Mouse (Mus musculus) midbrain, embryonic 13.5 days (tissue): ENCODE data around the gene Tnfsf13. TPM values are rescaled to one million over a fixed set of nuclear protein-coding genes. Genes with fewer than 3 reads are reported as not detected.
"Not testable (repeated sequence)": the region's sequence is repeated elsewhere in the genome, so short reads cannot be mapped to it uniquely, and the experiment has no call there.

ENCODE experiments used
- ATAC-seq: fragments of 200-750 bp; cut with Nextera tagmentation; 2 replicates; pipeline ENCODE4 v1.8.0; 2017; ENCODE audit warnings: mild to moderate bottlenecking, moderate TSS enrichment, moderate library complexity
- H3K27ac ChIP-seq: fragments of 300-500 bp; sonication (generic); 2 replicates; pipeline ENCODE4 v1.5.1; 2015; ENCODE audit warnings: inconsistent platforms, mild to moderate bottlenecking, moderate library complexity
- H3K27me3 ChIP-seq: fragments of 300-500 bp; sonication (generic); 2 replicates; pipeline ENCODE4 v1.6.1; 2015; ENCODE audit warnings: mild to moderate bottlenecking, inconsistent platforms
- H3K36me3 ChIP-seq: fragments of 300-500 bp; sonication (generic); 2 replicates; pipeline ENCODE4 v1.6.1; 2015; ENCODE audit warnings: mild to moderate bottlenecking, inconsistent platforms
- H3K4me1 ChIP-seq: fragments of 300-500 bp; sonication (generic); replicated peaks from 2 replicates; pipeline ENCODE4 v1.6.1; 2015; ENCODE audit warnings: inconsistent platforms
- H3K4me2 ChIP-seq: fragments of 300-500 bp; sonication (generic); replicated peaks from 2 replicates; pipeline ENCODE4 v1.6.1; 2015; ENCODE audit warnings: moderate library complexity, mild to moderate bottlenecking, inconsistent platforms
- H3K4me3 ChIP-seq: fragments of 300-500 bp; sonication (generic); replicated peaks from 2 replicates; pipeline ENCODE4 v1.5.1; 2015; ENCODE audit warnings: mild to moderate bottlenecking, inconsistent platforms
- H3K9ac ChIP-seq: fragments of 300-500 bp; sonication (generic); replicated peaks from 2 replicates; pipeline ENCODE4 v1.6.1; 2015; ENCODE audit warnings: mild to moderate bottlenecking, inconsistent platforms
- H3K9me3 ChIP-seq: fragments of 300-500 bp; sonication (generic); 2 replicates; pipeline ENCODE4 v1.6.1; 2016; ENCODE audit warnings: mild to moderate bottlenecking, inconsistent platforms
- WGBS: fragments of 180-500 bp; shearing (Covaris S2); methylation state at CpG from one replicate; pipeline ENCODE4 v1.1.7; 2015; 5-methylcytosine and 5-hydroxymethylcytosine counted together
- polyA plus RNA-seq: library from polyadenylated mRNA; unstranded; fragments of >200 nt; fragmentation: Nextera tagmentation; extraction: Ambion mirVana; gene quantifications from 2 replicates; pipeline ENCODE4 v1.2.1, GENCODE M21; 2015

Tnfsf13 gene
- polyA plus RNA-seq: 0.36 TPM in 1 of 2 replicates, not detected in the other

DNA sequence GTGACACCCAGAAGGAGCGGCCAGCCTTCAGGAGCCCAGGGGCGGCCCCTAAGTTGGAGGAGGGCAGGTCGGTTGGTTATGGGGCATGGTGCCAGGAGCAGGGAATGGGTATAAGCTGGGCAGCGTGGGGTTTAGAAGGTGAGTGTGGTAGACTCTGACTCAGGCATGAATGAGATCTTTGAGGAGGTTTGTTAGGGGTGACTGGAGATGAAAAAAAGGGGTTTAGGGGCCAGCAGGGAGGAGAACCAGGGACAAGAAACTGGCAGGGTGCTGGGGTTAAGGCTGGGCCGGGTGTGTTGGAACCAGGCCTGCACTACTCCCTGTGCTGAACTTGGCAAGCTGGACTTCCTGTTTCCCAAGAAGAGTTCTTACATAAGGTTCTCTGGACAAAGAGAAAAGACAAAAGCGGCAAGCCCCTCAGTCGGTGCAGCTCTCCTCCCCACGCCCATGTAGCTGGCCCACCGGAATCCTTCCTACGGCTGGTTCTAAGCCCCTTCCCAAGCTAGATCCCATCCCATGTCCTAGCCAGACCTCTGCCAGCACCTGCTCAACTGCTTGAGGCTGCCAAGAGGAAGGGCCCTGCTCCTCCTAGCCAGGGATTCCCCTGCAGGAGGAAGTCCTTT lies at the start of gene Tnfsf13:
Tnfsf13 (minus strand) TSS at position 259 of the 623 bp plus-strand sequence.
- H3K9me3 ChIP-seq: no peaks in the 10 kb centered on the region
- ATAC-seq: no peak
- H3K9ac ChIP-seq: peak within 1 kb of the TSS; percentile 28; the same call in 1 of the 2 replicates
- H3K27ac ChIP-seq: no peak within 1 kb of the TSS
- peaks cover 13% of the 10 kb centered on the region; the same call in 1 of the 2 replicates for H3K27me3 ChIP-seq
- no peaks in the 10 kb centered on the region for H3K36me3 ChIP-seq
- no peak within 1 kb of the TSS for H3K4me2 ChIP-seq
- peaks cover 24% of the 10 kb centered on the region for H3K4me1 ChIP-seq
- no peak within 1 kb of the TSS for H3K4me3 ChIP-seq
- 55% methylated on average over 10 of the region's 10 CpGs for WGBS

DNA sequence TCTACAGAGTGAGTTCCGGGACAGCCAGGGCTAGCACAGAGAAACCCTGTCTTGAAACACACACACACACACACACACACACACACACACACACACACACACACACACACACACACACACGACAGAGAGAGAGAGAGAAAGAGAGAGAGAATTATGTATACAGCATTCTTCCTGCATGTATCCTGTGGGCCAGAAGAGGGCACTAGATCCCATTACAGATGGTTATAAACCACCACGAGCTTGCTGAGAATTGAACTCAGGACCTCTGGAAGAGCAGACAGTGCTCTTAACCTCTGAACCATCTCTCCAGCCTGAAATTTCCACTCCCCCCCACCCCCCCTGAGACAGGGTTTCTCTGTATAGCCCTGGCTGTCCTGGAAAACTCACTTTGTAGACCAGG lies 45.8 kb upstream of the Tnfsf13 start:
- not testable (repeated sequence) for H3K27me3 ChIP-seq, H3K4me2 ChIP-seq, H3K4me3 ChIP-seq, H3K4me1 ChIP-seq, H3K27ac ChIP-seq, H3K9me3 ChIP-seq, ATAC-seq, H3K9ac ChIP-seq
- 85% methylated on average over 1 of the region's 3 CpGs for WGBS
- H3K36me3 ChIP-seq: peaks cover 31% of the 10 kb centered on the region

DNA sequence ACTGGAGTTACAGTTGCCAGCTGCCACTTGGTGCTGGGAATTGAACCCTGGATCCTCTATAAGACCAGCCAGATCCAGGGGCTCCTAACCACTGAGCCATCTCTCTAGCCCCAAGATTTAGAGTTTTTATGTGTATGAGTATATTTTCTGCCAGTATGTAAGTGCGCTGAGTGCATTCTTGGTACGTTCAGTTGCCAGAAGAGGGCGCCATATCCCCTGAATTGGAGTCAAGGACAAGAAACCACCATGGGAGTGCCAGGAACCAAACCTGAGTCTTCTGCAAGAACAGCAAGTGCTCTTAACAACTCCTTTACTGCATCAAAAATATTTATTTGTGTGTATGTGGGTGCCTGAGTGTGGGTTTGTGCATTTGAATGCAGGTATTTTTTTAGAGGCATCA lies 43.5 kb upstream of the Tnfsf13 start:
- 17% methylated on average over 3 of the region's 3 CpGs for WGBS
- Histone ChIP-seq H3K4me1 (no peaks in the 10 kb centered on the region), H3K9me3 (no peaks in the 10 kb centered on the region), H3K27me3 (no peaks in the 10 kb centered on the region), H3K4me2 (no peak overlapping the region), H3K27ac (no peak overlapping the region), H3K36me3 (peaks cover 8% of the 10 kb centered on the region), H3K9ac (no peak overlapping the region), H3K4me3 (no peak overlapping the region)
- no peak for ATAC-seq

DNA sequence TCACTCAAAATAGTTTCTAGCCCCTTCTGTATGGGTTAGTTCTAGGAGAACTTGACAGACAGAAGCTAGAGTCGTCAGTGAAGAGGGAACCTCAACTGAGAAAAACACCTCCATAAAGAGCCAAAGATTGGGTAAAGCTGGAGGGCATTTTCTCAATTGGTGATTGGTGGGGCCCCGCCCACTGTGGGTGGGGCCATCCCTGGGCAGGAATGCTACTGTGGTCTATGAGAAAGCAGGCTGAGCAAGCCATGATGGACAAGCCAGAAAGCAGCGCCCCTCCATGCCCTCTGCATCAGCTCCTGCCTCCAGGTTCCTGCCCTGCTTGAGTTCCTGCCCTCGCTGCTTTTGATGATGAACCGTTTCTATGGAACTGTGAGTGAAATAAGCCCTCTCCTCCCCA lies 40.4 kb upstream of the Tnfsf13 start:
- WGBS: 40% methylated on average over 5 of the region's 5 CpGs
- H3K4me3 ChIP-seq: no peak overlapping the region
- H3K4me1 ChIP-seq: no peaks in the 10 kb centered on the region
- no peak for ATAC-seq
- no peak overlapping the region for H3K9ac ChIP-seq
- H3K27me3 ChIP-seq: no peaks in the 10 kb centered on the region
- no peak overlapping the region for H3K4me2 ChIP-seq
- no peak overlapping the region for H3K27ac ChIP-seq
- H3K9me3 ChIP-seq: no peaks in the 10 kb centered on the region
- H3K36me3 ChIP-seq: no peaks in the 10 kb centered on the region

DNA sequence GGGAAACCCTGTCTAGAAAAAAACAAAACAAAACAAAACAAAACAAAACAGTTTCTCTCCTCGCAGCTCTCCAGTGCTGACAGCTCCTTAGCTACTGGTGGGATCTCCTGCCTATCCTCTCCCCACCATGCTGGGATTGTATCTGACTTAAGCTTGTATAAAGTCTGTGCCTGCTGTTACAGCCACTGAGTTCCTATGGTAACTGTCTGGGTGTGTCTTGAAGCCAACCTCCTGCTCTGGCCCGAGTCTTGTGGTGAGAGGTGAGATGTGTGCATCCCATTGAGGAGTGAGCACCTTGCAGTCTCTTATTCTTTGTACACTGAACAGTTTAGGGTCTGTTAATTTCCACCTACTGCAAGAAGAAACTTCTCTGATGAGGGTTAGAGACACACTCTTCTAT lies 37.5 kb upstream of the Tnfsf13 start:
- no peak for ATAC-seq
- Histone ChIP-seq H3K36me3 (no peaks in the 10 kb centered on the region), H3K27me3 (no peaks in the 10 kb centered on the region), H3K4me3 (no peak overlapping the region), H3K27ac (no peak overlapping the region), H3K4me1 (peaks cover 3% of the 10 kb centered on the region; the same call in 1 of the 2 replicates), H3K9ac (no peak overlapping the region), H3K4me2 (no peak overlapping the region), H3K9me3 (no peaks in the 10 kb centered on the region)
- WGBS: 50% methylated on average over 2 of the region's 2 CpGs

DNA sequence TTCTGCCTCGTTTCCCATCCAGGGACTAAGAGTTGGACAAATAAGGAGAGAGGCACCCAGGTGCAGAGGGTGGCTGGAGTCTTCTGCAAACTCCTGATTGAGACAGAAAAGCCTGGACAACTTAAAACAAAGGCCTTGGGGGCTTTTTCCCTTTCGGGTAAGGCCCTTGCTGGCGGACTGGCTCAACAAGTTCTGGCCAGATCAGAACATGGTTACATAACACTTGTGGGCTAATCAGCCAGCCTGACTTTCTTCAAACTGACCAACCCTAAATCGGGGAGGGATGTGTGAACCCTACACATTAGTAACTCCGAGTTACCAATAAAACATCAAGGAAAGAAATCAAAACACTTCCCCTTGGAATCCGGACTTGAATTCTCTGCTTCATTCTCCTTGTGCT lies 35.3 kb upstream of the Tnfsf13 start:
- Histone ChIP-seq H3K9me3 (no peaks in the 10 kb centered on the region), H3K27me3 (no peaks in the 10 kb centered on the region), H3K4me2 (no peak overlapping the region), H3K4me3 (no peak overlapping the region), H3K36me3 (no peaks in the 10 kb centered on the region), H3K9ac (no peak overlapping the region), H3K4me1 (peaks cover 3% of the 10 kb centered on the region; the same call in 1 of the 2 replicates), H3K27ac (no peak overlapping the region)
- WGBS: 88% methylated on average over 6 of the region's 6 CpGs
- no peak for ATAC-seq

DNA sequence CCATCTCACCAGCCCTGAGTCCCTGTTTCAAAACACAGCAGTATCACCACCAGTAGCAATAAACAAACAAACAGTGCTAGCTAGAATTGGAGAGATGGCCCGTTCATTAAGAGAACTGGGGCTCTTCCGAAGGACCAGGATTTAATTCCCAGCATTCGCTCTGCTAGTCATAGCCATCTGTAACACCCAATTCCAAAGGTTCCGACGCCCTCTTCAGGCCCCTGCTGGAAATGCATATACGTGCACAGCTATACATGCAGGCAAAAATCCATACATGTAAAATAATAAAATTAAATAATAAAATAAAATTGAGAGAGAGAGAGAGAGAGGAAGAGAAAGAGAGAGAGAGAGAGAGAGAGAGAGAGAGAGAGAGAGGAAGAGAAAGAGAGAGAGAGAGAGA lies 33.8 kb upstream of the Tnfsf13 start:
- H3K27ac ChIP-seq: no peak overlapping the region
- no peaks in the 10 kb centered on the region for H3K36me3 ChIP-seq
- H3K4me1 ChIP-seq: peaks cover 3% of the 10 kb centered on the region; the same call in 1 of the 2 replicates
- H3K9ac ChIP-seq: no peak overlapping the region
- ATAC-seq: no peak
- H3K4me3 ChIP-seq: no peak overlapping the region
- no peaks in the 10 kb centered on the region for H3K9me3 ChIP-seq
- no peak overlapping the region for H3K4me2 ChIP-seq
- WGBS: 74% methylated on average over 6 of the region's 6 CpGs
- no peaks in the 10 kb centered on the region for H3K27me3 ChIP-seq

DNA sequence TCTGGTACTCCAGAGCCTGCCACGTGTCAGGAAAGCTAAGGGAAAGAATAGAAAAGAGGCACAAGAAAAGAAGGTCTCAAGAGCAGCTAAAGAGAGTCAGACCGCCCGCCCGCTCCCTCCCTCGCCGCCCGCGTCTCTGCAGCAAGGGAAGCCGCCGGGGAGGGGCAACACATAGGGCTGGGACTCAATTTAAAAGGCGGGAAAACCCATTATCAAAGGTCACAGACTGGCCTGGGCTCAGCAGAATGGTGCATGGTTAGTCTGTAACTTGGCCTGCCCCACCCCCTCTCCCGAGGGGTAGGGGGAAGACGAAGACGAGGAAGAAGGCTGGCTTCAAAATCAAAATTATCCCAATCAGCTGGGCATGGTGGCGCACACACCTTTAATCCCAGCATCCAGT lies 33.1 kb upstream of the Tnfsf13 start:
- WGBS: 24% methylated on average over 15 of the region's 15 CpGs
- ATAC-seq: no peak
- Histone ChIP-seq H3K9ac (no peak overlapping the region), H3K4me2 (no peak overlapping the region; the same call in 1 of the 2 replicates), H3K36me3 (no peaks in the 10 kb centered on the region), H3K9me3 (no peaks in the 10 kb centered on the region), H3K27me3 (no peaks in the 10 kb centered on the region), H3K27ac (no peak overlapping the region), H3K4me1 (peaks cover 3% of the 10 kb centered on the region; the same call in 1 of the 2 replicates), H3K4me3 (no peak overlapping the region)

DNA sequence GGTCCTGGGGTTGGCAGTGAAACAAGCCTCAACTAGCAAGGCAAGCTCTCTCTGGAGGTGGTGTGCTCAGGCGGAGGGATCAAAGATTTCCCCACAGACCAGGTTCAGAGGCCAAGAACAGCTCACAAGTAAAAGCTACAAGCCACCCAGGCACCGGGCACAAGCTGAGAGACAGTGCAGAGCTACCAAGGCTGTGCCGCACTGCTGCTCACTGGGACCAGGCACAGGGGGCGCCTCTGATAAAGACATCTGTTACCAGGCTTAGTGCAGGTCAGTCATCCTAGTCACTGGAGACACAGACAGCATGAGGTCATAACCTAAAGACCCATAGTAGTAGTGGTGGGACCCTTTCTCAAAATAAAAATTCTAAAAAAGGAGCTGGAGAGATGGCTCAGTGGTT lies 31.4 kb upstream of the Tnfsf13 start:
- Histone ChIP-seq H3K4me1 (peaks cover 3% of the 10 kb centered on the region; the same call in 1 of the 2 replicates), H3K36me3 (no peaks in the 10 kb centered on the region), H3K9ac (no peak overlapping the region), H3K9me3 (no peaks in the 10 kb centered on the region), H3K4me3 (no peak overlapping the region), H3K27ac (no peak overlapping the region), H3K27me3 (no peaks in the 10 kb centered on the region), H3K4me2 (no peak overlapping the region)
- 59% methylated on average over 4 of the region's 4 CpGs for WGBS
- ATAC-seq: no peak

DNA sequence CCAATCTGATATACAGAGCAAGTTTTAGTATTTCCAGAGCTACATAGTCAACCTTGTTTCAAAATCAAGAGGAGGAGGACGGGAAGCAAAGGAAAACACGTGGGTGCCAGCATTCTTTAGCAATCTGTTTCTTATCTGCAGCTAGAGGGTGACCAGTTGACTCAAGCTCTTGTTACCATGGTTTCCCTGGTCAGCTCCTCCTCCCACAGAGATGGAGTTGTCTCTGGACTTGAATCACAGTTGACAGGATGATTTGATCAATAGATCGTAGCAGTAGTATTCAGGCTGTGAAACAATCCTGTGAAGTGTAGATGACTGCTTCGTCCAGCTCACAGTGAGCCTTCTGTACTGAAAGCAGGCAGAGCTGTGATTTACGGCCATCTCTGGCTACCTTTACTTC lies 30.3 kb upstream of the Tnfsf13 start:
- 29% methylated on average over 5 of the region's 5 CpGs for WGBS
- Histone ChIP-seq H3K9ac (no peak overlapping the region), H3K27me3 (no peaks in the 10 kb centered on the region), H3K4me2 (no peak overlapping the region), H3K4me3 (no peak overlapping the region), H3K27ac (no peak overlapping the region), H3K9me3 (no peaks in the 10 kb centered on the region), H3K4me1 (peaks cover 3% of the 10 kb centered on the region; the same call in 1 of the 2 replicates), H3K36me3 (no peaks in the 10 kb centered on the region)
- no peak for ATAC-seq

DNA sequence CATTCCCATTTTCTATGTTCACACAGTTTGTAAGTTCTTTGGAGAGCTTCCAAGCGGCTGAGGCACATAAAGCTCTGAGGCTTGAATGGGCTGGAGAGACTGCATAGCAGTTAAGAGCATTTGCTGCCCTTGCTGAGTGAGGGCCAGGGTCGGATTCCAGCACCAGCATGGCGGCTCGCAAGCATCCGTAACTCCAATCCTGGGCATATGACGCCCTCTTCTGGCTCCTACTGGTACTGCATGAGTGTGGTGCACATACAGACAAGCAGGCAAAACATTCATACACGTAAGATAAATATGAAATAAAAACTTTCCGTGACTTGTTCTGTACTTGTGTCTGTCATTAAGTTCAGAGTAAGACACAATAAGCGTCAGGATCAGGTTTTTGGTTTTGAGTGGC lies 29.9 kb upstream of the Tnfsf13 start:
- H3K9me3 ChIP-seq: no peaks in the 10 kb centered on the region
- no peak for ATAC-seq
- H3K27ac ChIP-seq: no peak overlapping the region
- WGBS: 61% methylated on average over 9 of the region's 9 CpGs
- H3K4me3 ChIP-seq: no peak overlapping the region
- no peak overlapping the region for H3K4me2 ChIP-seq
- peaks cover 3% of the 10 kb centered on the region; the same call in 1 of the 2 replicates for H3K4me1 ChIP-seq
- no peak overlapping the region for H3K9ac ChIP-seq
- H3K36me3 ChIP-seq: no peaks in the 10 kb centered on the region
- no peaks in the 10 kb centered on the region for H3K27me3 ChIP-seq

DNA sequence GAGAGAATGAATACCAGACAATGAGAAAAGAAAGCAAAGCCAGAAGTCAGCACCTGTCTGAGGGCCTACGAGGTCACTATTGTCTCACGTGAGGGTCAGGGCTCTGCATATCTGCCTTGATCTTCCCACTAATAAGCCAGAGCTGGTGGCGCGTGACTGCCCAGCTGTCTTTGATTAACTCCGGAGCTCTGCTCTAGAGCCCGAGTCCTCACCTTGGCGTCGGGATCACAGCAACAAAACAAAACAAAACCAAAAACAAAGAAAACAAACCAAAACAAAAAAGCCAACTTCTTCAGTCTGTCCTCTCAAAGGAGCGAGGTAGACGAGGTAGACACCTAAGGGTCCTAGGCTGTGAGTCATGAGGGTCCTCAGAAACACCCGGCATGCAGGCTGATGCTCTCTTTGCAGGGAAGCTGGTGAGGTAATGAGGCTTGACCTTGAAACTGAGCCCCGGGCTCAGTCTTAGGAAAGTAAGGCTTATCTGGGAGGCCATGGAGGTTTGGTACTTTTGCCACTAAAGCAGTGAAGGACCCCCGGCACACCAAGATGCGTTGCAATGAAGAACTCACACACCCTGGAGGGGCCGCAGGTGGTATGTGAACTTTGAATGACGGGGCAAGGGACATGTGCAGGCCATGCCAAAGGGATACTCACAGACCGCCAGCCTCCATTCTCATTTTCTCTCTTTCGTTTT lies 29.2 kb upstream of the Tnfsf13 start:
- Histone ChIP-seq H3K9ac (no peak overlapping the region), H3K27ac (no peak overlapping the region), H3K4me3 (no peak overlapping the region), H3K36me3 (no peaks in the 10 kb centered on the region), H3K4me2 (no peak overlapping the region), H3K27me3 (no peaks in the 10 kb centered on the region), H3K9me3 (no peaks in the 10 kb centered on the region), H3K4me1 (peaks cover 3% of the 10 kb centered on the region; the same call in 1 of the 2 replicates)
- WGBS: 71% methylated on average over 18 of the region's 18 CpGs
- no peak for ATAC-seq
